Mouse (Mus musculus) cerebellum, postnatal 4 days (tissue): ENCODE data around the gene Phlpp1.

Source experiments
- DNase-seq, 2 experiments: peaks; one replicate each; pipeline ENCODE4 v3.0.0; 2022; ENCODE audit warnings: low spot score in 2 of 2, mixed read lengths in 1 of 2

The Phlpp1 gene

GRCm38 (mm10) chr1:106380465-106380864 is 208.9 kb downstream of the Phlpp1 start:
- no peak for DNase-seq

GRCm38 (mm10) chr1:106386542-106386941 is 215.0 kb downstream of the Phlpp1 start:
- DNase-seq = no peak

- no peak for DNase-seq
Observed at GRCm38 (mm10) chr1:106387264-106387663, 215.7 kb downstream of the Phlpp1 start.

- peak in 1 of 2 experiments; percentile 56 for DNase-seq
Observed at GRCm38 (mm10) chr1:106389673-106390072, 218.1 kb downstream of the Phlpp1 start.

- no peak for DNase-seq
Observed at GRCm38 (mm10) chr1:106393072-106393471, 221.5 kb downstream of the Phlpp1 start.

GRCm38 (mm10) chr1:106394678-106395077 is 223.1 kb downstream of the Phlpp1 start:
- no peak for DNase-seq

GRCm38 (mm10) chr1:106395476-106395875 is 223.9 kb downstream of the Phlpp1 start:
- peak in 1 of 2 experiments; percentile 65 for DNase-seq

GRCm38 (mm10) chr1:106400900-106401634 is 229.5 kb downstream of the Phlpp1 start:
- no peak for DNase-seq

- no peak for DNase-seq
Observed at GRCm38 (mm10) chr1:106403011-106403501, 231.5 kb downstream of the Phlpp1 start.

- DNase-seq = no peak
Observed at GRCm38 (mm10) chr1:106406852-106407251, 235.3 kb downstream of the Phlpp1 start.

GRCm38 (mm10) chr1:106407963-106408440 is 236.4 kb downstream of the Phlpp1 start:
- no peak for DNase-seq

- no peak for DNase-seq
Observed at GRCm38 (mm10) chr1:106410858-106411257, 239.3 kb downstream of the Phlpp1 start.

GRCm38 (mm10) chr1:106425128-106425936 is 253.8 kb downstream of the Phlpp1 start:
- DNase-seq = peak in 1 of 2 experiments; percentile 49

GRCm38 (mm10) chr1:106428170-106428569 is 256.6 kb downstream of the Phlpp1 start:
- DNase-seq = peak in 1 of 2 experiments; percentile 55

- no peak for DNase-seq
Observed at GRCm38 (mm10) chr1:106428580-106428979, 257.0 kb downstream of the Phlpp1 start.

- no peak for DNase-seq
Observed at GRCm38 (mm10) chr1:106433580-106433979, 262.0 kb downstream of the Phlpp1 start.
